Mouse (Mus musculus): ENCODE measurements around the gene Zfp985.
"Not testable (repeated sequence)": the region's sequence is repeated elsewhere in the genome, so short reads cannot be mapped to it uniquely, and the experiment has no call there.

Zfp985 gene

DNA sequence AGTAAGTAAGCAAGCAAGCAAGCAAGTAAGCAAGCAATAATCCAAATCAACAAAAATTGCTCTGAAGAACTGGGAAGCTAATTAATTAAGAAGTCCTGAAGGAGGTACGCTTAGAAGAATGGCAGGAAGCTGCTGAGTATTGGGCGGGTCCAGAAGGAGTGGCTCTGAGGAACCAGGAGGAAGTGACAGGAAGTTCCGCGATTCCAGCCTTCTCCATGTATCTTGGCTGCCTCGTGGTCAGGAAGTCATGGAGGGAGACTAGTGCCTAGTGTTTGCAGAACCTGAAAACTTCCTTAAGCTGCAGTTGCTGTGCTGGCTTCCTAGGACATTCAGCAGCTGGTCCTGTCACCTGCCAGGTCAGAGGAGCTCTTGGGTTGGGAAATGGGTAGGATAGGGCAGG is at the start of gene Zfp985:
TSS of gene Zfp985 (plus strand) at position 207 of the 400 bp plus-strand sequence.
- not testable (repeated sequence) for DNase-seq (ENCODE audit: low read depth, low spot score)

DNA sequence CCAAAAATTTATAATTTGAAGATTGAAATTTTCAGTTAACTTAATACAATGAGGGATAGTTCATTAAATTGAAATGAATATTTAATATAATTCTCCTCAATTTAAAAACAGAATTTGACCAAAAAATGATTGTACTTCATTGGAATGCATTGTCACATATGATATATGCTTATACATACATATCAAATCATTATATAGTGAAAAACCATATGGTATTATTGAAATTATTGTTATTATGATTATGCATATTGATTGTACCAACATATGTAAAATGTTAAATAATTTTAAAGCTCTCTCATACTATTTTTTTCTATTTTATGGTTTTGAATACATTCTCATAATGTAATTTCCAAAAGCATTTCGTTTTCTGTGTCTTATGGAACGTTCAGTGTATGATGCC is 43.9 kb upstream of the Zfp985 start:
- no peak for DNase-seq (ENCODE audit: low read depth, low spot score)

DNA sequence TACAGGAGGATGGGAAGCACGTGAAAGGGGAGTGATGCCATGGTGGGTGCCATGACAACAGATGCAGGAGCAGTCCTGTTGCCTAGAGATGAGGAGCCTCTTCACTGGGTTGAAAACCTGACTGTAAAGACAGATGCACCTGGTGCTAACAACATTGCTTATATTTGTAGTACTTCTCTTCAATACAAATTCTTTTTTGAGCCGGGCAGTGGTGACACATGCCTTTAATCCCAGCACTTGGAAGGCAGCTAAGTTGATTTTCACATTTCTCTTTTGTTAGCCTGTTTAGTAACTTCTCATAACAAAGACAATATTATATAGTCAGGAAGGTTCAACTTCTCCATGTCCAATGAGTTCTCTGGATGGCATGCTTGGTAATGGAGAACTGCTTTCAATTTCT is 34.1 kb upstream of the Zfp985 start:
- no peak for DNase-seq (ENCODE audit: low read depth, low spot score)

GRCm38 (mm10) chr4:147520100-147520499 is 33.0 kb upstream of the Zfp985 start:
- DNase-seq (ENCODE audit: low read depth, low spot score) = no peak

DNA sequence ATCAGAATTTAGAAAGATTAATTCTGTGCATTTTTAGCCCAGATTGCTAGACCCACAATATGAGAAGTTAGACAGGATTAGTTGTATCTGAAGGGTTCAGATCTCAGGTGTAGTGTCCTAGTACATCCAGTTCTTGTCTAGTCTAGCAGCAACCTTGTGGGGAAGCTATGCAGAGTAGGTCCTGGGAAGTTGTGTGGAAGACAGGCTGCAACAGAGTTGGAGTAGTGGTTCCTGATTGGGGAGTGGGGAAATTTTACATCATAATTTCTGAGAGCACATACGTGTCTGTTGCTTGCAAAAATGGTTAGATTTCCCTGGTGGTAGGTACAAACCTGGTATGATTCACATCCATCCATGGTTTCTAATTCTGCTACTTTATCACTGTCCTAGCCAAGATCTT is 28.0 kb upstream of the Zfp985 start:
- DNase-seq (ENCODE audit: low read depth, low spot score) = no peak

GRCm38 (mm10) chr4:147530366-147530765 is 22.7 kb upstream of the Zfp985 start:
- no peak for DNase-seq (ENCODE audit: low read depth, low spot score)

DNA sequence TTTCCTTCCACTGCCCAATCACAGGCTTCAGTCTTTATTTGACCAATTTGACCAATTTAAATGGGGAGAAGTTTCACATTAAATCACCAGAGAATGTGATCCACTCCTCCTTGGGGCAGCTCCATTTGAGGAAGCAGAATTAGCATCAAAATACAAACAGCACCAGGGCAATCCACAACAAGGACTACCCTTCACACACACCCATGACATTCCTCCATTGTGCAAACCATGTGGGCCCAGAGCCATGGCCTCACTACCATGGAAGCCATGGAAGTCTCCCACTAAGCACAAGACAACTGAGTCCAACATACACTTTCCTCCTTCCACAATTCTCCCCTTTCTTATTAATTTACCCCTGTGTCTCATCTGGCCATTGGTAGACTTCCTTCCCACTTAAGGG is 17.2 kb upstream of the Zfp985 start:
- not testable (repeated sequence) for DNase-seq (ENCODE audit: low read depth, low spot score)

- DNase-seq (ENCODE audit: low read depth, low spot score) = no peak
Measured at GRCm38 (mm10) chr4:147537702-147538101, 15.4 kb upstream of the Zfp985 start.

- not testable (repeated sequence) for DNase-seq (ENCODE audit: low read depth, low spot score)
Measured at GRCm38 (mm10) chr4:147539918-147540317, 13.2 kb upstream of the Zfp985 start, which contains the start of gene Gm16503. Gene Gm16503, plus strand, starts transcription at chr4:147540218.

DNA sequence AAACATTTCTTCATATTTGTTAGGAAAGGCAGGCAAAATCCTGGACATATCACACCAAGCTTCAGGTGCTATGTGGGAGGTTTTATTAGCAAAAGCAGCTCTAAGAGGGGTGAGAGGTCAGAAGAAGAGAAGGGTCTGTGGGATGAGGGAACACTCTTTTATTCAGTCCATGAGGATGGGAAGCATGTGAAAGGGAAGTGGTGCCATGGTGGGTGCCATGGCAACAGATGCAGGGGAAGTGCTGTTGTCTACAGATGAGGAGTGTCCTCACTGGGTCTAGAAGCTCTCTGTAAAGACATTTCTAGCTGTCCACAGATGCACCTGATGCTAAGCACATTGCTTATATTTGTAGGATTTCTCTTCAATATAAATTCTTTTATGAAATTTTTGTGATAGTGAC is 12.0 kb upstream of the Zfp985 start:
- no peak for DNase-seq (ENCODE audit: low read depth, low spot score)

DNA sequence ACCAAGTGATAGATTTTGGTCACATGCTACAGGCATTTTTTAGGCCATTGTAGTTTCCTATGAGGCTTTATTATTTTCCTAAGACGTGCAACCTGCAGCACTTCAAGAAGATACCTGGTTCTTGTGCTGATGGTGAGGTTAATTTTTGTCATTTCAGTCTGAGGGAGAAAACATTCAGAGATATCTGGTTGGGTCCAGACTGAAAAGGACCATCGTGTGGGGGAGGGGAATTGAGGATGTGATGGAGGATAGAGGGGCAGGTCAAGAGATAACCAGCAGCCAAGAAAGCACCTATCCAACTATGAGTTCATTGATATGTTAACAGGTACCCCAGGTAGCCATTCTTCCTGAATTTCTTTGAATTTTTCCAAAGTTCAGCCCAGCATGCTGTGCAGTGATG is 1.3 kb downstream of the Zfp985 start:
- not testable (repeated sequence) for DNase-seq (ENCODE audit: low read depth, low spot score)

DNA sequence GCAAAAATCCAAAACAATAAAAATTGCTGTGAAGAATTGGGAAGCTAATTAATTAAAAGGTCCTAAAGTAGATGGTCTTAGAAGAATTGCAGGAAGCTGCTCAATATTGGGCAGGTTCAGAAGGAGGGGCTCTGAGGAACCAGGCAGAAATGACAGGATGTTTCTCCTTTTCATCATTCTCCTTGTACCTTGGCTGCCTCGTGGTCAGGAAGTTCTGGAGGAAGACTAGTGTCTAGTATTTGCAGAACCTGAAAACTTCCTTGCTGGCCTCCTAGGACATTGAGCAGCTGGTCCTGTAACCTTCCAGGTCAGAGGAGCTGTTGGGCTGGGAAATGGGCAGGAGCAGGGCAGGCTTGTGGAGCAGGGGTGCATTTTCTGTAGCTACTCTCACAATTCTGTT is 3.8 kb downstream of the Zfp985 start:
- DNase-seq (ENCODE audit: low read depth, low spot score) = not testable (repeated sequence)

GRCm38 (mm10) chr4:147558011-147558410 is 4.9 kb downstream of the Zfp985 start:
- not testable (repeated sequence) for DNase-seq (ENCODE audit: low read depth, low spot score)

- DNase-seq (ENCODE audit: low read depth, low spot score) = not testable (repeated sequence)
Measured at GRCm38 (mm10) chr4:147559096-147559495, 6.0 kb downstream of the Zfp985 start.

GRCm38 (mm10) chr4:147565426-147566220 is 12.5 kb downstream of the Zfp985 start:
- DNase-seq (ENCODE audit: low read depth, low spot score) = no peak

DNA sequence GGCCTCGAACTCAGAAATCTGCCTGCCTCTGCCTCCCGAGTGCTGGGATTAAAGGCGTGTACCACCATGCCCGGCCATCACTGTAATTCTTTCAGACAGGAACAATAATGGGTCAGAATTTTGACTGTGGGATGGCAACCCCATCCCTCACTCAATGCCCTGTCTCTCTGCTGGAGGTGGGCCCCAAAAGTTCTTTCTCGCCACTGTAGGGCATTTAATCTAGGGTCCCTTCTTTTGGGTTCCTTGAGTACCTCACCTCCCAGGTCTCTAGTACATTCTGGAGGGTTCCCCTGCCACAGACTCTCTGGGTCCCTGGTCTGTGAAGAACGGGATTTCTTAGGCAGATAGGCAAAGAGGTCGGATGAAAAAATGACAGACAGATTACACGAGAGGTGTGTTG is 18.1 kb downstream of the Zfp985 start:
- DNase-seq (ENCODE audit: low read depth, low spot score) = not testable (repeated sequence)

DNA sequence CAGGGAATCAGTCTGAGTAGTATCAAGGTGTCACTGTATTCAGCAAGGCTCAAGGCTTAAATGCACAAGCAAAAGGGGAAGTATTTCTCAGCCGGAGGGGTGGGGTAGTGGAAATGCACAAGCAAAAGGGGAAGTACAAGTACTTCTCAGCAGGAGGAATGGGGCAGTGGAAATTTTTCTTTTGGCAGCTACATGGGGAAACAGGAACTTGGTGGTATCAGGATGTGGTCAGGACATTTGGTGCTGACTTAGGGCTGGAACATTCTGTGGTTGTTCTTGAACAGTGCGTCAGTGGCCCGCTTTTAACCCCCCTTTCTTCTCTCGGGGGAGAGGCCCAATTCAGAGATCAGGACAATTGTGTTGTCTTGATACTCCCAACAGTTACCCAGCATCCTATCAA is 26.3 kb downstream of the Zfp985 start:
- not testable (repeated sequence) for DNase-seq (ENCODE audit: low read depth, low spot score)

DNA sequence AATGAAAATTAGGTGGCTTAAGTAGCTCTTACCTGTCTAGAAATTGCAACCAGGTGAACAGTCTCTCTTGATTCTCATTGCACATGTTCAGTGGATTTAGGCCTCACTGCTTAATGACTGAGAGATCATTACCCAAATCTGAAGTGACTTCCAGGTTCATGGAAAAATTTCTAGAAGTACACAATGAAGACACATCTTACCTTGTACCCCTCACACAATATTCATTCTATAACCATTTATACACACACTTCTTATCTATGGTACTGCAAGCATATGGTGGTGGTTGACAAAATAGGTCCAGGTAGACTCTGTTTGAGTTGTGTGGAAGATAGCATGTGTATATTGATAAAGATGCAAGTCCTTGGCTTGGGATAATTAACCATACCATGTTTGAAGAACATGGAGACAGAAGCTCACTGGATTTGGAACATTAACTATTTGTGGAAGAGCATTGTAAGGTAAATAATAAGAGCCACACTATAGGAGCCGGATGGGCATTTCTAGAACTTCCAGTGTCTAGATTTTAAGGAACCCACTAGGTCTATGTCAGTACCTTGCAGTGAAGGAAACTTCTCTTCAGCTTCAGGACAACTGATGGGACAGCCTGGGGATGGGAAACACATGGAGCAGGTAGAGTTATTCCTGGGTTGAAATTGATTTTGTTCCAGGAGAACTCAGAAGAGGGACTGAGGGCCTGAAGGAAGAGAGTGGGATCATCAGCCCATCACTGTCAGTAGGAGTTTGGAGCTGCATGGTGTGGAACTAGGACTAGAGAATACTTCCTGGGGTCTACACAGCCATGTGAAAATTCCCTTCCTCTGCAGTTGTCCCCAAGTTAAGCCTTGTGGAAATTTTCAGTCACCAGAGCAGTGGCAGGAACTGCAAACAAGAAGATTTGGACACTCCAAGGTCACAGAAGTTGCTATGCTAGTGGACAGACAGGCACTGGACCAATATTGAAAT is 33.7 kb downstream of the Zfp985 start:
- DNase-seq (ENCODE audit: low read depth, low spot score) = no peak

DNA sequence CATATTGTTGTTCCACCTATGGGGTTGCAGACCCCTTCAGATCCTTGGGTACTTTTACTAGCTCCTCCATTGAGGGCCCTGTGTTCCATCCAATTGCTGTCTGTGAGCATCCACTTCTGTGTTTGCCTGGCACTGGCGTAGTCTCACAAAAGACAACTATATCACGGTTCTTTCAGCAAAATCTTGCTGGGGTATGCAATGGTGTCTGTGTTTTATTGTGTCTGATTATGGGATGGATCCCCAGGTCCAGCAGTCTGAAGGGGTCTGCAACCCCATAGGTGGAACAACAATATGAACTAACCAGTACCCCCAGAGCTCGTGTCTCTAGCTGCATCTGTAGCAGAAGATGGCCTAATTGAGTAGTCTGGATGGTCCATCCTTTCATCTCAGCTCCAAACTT is 41.6 kb downstream of the Zfp985 start:
- DNase-seq (ENCODE audit: low read depth, low spot score) = not testable (repeated sequence)

GRCm38 (mm10) chr4:147597685-147598084 is 44.6 kb downstream of the Zfp985 start:
- DNase-seq (ENCODE audit: low read depth, low spot score) = no peak

GRCm38 (mm10) chr4:147598831-147599230 is 45.8 kb downstream of the Zfp985 start:
- no peak for DNase-seq (ENCODE audit: low read depth, low spot score)

- no peak for DNase-seq (ENCODE audit: low read depth, low spot score)
Measured at GRCm38 (mm10) chr4:147601881-147602280, 48.8 kb downstream of the Zfp985 start.
